Mouse (Mus musculus) embryo, embryonic 10 days (tissue): Measurements from ENCODE around the gene Rps29.
A peak's percentile ranks its signal among the peaks of the same experiment; 100 is the strongest.

Source experiments
- DNase-seq: peaks from one replicate; pipeline ENCODE4 v3.0.0-alpha.2; 2015; ENCODE audit warnings: low spot score

Rps29 gene

DNA sequence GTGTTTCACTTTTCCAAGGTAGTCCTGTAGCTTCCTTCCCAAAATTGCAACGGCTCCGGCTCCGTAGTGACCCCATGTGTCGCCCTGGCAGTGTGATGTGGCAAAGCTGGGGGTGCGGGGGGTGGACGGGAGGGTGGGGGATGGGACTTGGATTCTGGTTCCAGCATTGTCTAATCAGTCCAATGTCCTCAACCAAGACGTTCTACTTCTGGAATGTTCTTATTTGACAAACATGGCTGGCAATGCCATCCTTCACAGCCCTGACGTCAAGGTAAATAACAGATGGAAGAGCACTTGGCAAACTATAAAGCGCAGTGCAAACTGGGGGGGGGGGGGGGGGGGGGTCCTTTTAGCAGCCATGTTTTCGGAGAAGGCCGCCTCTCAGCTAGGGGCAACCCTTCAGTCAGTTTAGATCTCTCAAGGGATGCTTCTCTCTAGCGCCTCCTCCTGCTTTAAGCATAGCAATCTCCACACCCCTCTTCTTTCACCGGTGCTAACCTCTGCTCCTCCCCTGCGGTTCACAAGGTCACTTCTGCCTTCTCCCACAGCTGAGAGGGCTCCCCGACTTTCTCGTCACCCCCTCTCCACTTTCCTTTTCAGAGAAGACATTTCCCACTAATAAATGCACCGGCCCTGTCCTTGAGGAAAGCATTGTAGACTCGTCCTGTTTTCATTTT is 29.2 kb downstream of the Rps29 start:
- peak; percentile 15 for DNase-seq

DNA sequence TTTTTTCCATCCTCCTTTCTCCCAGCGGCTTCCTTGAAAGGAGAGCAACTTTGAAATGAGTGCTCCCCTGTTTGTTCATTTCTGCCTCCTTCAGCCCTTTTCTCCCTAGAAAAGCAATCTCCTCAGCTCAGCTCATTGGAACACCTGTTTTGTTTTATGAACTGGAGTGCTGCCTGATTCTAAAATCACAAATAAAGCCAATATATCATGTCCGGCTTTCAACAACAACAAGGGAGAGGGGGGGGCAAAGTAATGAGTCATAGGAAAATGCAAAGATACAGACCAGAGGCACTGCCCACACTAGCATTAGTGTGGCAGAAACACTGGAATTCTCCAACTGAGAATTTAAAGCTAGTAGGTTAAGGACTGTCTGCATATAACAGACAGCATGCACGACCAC is 31.4 kb downstream of the Rps29 start:
- DNase-seq, result no peak

DNA sequence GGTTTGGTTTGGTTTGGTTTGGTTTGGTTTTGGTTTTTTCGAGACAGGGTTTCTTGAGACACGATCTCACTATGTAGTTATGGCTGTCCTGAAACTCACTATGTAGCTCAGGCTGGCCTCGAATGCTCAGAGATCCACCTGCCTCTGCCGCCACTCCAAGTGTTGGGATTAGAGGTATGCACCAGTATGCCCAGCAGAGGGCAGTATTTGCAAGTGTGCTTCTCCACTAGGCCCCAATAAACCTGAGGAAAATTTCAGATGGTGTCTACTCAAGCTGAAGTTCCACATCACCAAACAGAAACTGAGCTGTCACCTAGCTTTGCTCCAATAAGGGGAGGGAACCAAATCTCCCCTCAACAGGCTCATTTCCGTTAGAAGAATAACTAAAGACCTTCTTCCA is 31.8 kb downstream of the Rps29 start:
- DNase-seq, result no peak

DNA sequence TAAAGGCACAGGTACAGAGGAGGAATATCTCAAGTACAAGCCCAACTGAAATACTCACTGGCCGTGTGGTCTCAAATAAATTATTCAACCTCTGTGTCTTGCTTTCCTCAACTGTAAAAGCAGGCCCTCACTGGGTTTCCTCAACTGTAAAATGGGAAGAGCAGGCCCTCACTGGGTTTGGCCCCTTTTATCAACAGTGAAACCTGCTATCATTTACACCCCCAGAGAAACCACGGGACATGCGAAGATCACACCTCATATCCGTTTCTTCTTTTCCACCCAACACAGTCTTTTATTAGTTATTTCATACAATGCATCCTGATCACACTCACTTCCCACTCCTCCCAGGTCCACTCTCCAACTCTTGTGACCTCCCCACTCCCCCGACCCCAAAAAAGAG is 33.9 kb downstream of the Rps29 start:
- DNase-seq, result no peak

DNA sequence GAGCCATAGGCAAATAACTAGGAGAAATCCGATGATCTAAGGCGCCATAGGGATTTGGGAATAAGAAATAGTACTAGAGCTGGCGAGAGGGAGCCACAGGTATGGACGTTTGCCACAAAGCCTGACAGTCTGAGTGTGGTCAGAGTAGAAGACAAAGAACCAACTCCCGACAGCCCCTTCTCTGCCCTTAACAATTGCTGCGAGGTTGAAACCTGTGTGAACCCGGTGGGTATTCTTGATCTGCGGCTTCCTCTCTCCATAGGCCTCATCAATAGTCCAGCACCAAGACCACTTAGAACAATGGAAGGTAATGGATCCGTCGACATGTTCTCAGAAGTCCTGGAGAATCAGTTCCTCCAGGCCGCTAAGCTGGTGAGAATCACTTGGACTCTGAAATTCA is 36.2 kb downstream of the Rps29 start:
- no peak for DNase-seq

DNA sequence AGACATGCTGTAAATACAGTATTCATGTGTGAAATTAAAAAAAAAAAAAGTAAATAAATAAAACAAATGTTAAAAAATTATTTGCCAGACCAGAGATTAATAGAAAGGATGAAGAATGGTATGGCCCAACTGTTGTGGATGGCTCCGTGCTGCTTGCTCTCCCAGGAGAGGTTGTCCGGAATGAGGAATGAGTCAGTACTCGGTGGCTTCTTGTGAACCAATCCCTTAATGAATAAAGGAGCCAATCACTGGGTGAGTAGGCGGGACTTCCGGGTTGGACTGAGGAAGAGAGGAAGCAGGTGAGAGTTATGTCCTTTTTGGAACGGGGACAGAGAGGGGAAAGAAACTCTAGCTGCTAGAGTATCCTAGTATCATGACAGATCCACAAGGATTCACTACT is 39.1 kb downstream of the Rps29 start:
- DNase-seq, result no peak
